Mouse (Mus musculus) gonadal fat pad, adult 2 months (tissue): Measurements from ENCODE around the gene Rmnd5a. TPM values are rescaled to one million over a fixed set of nuclear protein-coding genes. Genes with fewer than 3 reads are reported as not detected.

Source experiments
- DNase-seq: peaks from one replicate; pipeline ENCODE4 v3.0.0-alpha.2; 2012; ENCODE audit warnings: low read depth
- polyA plus RNA-seq: library from polyadenylated mRNA; depleted of rRNA; stranded (reverse); fragments of >200 nt; gene quantifications from 2 replicates; pipeline ENCODE4 v1.2.3, GENCODE M21; 2012; rRNA removed

Gene Rmnd5a
- polyA plus RNA-seq, 1 experiment, result 28.1 TPM

GRCm38 (mm10) chr6:71372041-71372720 is 68.3 kb downstream of the Rmnd5a start:
- no peak for DNase-seq

- DNase-seq, result no peak
These were observed 69.3 kb downstream of the Rmnd5a start for GRCm38 (mm10) chr6:71371085-71371605.

GRCm38 (mm10) chr6:71369416-71369815 is 71.0 kb downstream of the Rmnd5a start:
- DNase-seq, result no peak

GRCm38 (mm10) chr6:71363995-71364394 is 76.4 kb downstream of the Rmnd5a start:
- DNase-seq, result no peak

- no peak for DNase-seq
These were observed 79.2 kb downstream of the Rmnd5a start for GRCm38 (mm10) chr6:71361156-71361670.

- DNase-seq, result no peak
These were observed 79.7 kb downstream of the Rmnd5a start for GRCm38 (mm10) chr6:71360751-71361150.

GRCm38 (mm10) chr6:71360221-71360620 is 80.2 kb downstream of the Rmnd5a start:
- no peak for DNase-seq

- DNase-seq, result no peak
These were observed 82.9 kb downstream of the Rmnd5a start for GRCm38 (mm10) chr6:71357493-71357892.

GRCm38 (mm10) chr6:71353722-71354121 is 86.7 kb downstream of the Rmnd5a start:
- no peak for DNase-seq

GRCm38 (mm10) chr6:71352866-71353427 is 87.5 kb downstream of the Rmnd5a start:
- no peak for DNase-seq

- no peak for DNase-seq
These were observed 88.2 kb downstream of the Rmnd5a start for GRCm38 (mm10) chr6:71352201-71352600.

GRCm38 (mm10) chr6:71351201-71351600 is 89.2 kb downstream of the Rmnd5a start:
- no peak for DNase-seq

GRCm38 (mm10) chr6:71348006-71348405 is 92.4 kb downstream of the Rmnd5a start:
- no peak for DNase-seq

- DNase-seq, result no peak
These were observed 99.3 kb downstream of the Rmnd5a start for GRCm38 (mm10) chr6:71341179-71341578.

GRCm38 (mm10) chr6:71339351-71339750 is 101.1 kb downstream of the Rmnd5a start:
- DNase-seq, result no peak

- DNase-seq, result no peak
These were observed 101.5 kb downstream of the Rmnd5a start for GRCm38 (mm10) chr6:71338941-71339340.

Other genes with a start within 250 kb of the Rmnd5a start
- 0.26 and 2.8 TPM in 2 replicates for gene Fabp1, start 240.8 kb downstream of the Rmnd5a start, polyA plus RNA-seq
- 15.1 and 16.4 TPM in 2 replicates for gene Krcc1, start 169.0 kb downstream of the Rmnd5a start, polyA plus RNA-seq
- 0.44 and 0.85 TPM in 2 replicates for gene Smyd1, start 118.4 kb downstream of the Rmnd5a start, polyA plus RNA-seq
- gene Cd8b1, start 117.8 kb downstream of the Rmnd5a start, polyA plus RNA-seq, result 0.07 and 0.08 TPM in 2 replicates
- gene Cd8a, start 67.2 kb downstream of the Rmnd5a start, polyA plus RNA-seq, result 0.08 and 0.20 TPM in 2 replicates
- 10.9 and 17.7 TPM in 2 replicates for gene Rnf103, start 53.3 kb upstream of the Rmnd5a start, polyA plus RNA-seq
- gene Chmp3, start 103.2 kb upstream of the Rmnd5a start, polyA plus RNA-seq, result 53.2 and 54.2 TPM in 2 replicates
- gene Kdm3a, start 192.4 kb upstream of the Rmnd5a start, polyA plus RNA-seq, result 21.3 TPM in 2 replicates